Mouse (Mus musculus): ENCODE results near the gene Eif5a. TPM values are rescaled to one million over a fixed set of nuclear protein-coding genes. Genes with fewer than 3 reads are reported as not detected.

Eif5a gene
- polyA plus RNA-seq, 1 experiment from 2014 or later, result 1,245 TPM

DNA sequence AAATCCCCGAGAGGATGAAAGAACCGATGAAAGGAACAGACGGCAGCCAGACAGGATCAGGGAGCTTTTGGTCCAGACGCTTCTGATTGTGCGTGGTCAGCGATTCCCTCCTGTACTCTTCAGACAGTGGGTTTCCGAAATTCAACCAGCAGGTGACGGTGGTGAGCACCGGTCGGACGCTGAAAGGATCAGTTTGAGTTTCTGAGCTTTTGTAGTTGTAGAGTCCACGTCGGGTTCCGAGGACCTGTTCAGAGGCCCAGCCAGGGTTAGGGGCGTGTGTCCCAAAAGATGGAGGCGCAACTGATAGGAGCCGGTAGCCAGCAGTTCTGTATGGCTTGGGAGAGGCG, 41.3 kb downstream of the Eif5a start:
- peak; percentile 43 for ATAC-seq (ENCODE audit: insufficient read depth)
- peak overlapping the region; percentile 87 for H3K27ac ChIP-seq (replicated peaks)
- 0 out of 2 replicates have a peak, but pooled peaks cover 3% of the 10 kb centered on the region for H3K27me3 ChIP-seq
- no peaks in the 10 kb centered on the region for H3K9me3 ChIP-seq (replicated peaks)
- peak overlapping the region; percentile 97 for H3K4me2 ChIP-seq
- H3K9ac ChIP-seq, result peak overlapping the region; percentile 64
- WGBS (ENCODE audit: insufficient replicate concordance), result under 1% methylated on average over 18 of the region's 18 CpGs
- 0 out of 2 replicates have a peak, but pooled peaks cover 7% of the 10 kb centered on the region for H3K36me3 ChIP-seq (replicated peaks)
- H3K4me3 ChIP-seq (replicated peaks), result peak overlapping the region; percentile 64
- H3K4me1 ChIP-seq (replicated peaks), result peaks cover 92% of the 10 kb centered on the region

DNA sequence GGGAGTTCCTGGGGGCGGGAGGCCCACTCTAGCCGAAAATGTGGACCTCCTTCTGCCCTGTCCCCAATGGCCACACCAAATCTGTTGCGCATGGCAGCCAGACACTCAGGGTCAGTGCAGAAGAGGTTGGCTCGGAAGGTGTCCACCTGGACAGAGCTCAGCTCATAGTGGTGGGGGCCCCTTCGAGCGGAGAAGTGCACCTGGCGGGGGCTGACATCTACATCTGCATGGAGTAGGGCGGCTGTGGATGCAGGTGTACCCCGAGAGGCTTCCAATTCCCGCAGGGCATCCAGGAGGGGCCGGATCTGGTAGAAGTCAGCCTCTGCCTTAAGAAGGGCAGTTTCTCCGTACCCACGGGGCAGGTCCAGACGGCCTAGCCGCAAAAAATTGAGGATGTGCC, 42.0 kb downstream of the Eif5a start:
- 76% methylated on average over 15 of the region's 15 CpGs for WGBS (ENCODE audit: insufficient replicate concordance)
- Histone ChIP-seq H3K4me1 (replicated peaks) (peaks cover 90% of the 10 kb centered on the region), H3K27me3 (0 out of 2 replicates have a peak, but pooled peaks cover 3% of the 10 kb centered on the region), H3K4me2 (peak overlapping the region; percentile 97), H3K4me3 (replicated peaks) (peak overlapping the region; percentile 64), H3K36me3 (replicated peaks) (0 out of 2 replicates have a peak, but pooled peaks cover under 1% of the 10 kb centered on the region), H3K9ac (no peak overlapping the region; the same call in 1 of the 2 replicates), H3K27ac (replicated peaks) (peak overlapping the region; percentile 79), H3K9me3 (replicated peaks) (no peaks in the 10 kb centered on the region)
- ATAC-seq (ENCODE audit: insufficient read depth), result no peak

DNA sequence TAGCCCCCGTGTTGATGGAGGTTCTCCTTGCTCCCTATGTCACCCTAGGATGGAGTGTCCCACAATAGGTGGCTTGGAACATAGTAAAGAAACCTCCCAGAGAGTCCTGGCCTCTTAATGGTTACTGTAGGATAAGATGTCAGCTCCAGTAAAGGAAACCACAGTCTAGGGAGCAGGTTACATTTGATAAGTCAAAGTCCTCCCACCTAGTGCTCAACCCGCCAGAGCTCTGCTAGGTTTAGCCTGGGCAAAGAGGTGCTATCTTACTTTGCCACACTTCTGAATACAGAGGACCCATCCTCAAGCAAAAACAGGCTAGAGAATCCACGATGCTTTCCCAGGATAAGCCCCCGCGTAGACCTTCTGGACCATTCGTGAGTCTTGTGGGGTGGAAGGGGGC, 42.8 kb downstream of the Eif5a start:
- 0 out of 2 replicates have a peak overlapping the region, but pooled peaks have one; percentile 64 for H3K4me3 ChIP-seq (replicated peaks)
- no peak overlapping the region for H3K9ac ChIP-seq

DNA sequence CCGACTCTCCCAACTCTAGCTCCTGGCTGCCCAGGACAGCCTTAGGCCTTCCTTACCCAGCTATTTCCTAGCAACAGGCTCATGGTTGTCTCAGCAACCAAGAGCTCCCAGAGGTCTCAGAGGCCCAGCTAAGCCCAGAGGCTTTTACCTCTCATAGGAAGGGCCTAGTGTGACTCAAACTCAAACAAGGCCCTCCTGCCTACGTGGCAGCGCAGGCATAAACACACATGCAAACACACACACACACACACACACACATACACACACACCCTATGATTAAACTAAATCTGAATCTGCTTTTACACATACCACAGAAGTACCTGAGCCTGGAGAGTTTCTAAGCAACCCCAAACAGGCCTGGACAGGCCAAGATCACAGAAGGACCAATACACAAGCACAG, 43.4 kb downstream of the Eif5a start:
- Histone ChIP-seq H3K4me1 (replicated peaks) (peaks cover 85% of the 10 kb centered on the region), H3K9ac (no peak overlapping the region), H3K9me3 (replicated peaks) (no peaks in the 10 kb centered on the region), H3K27ac (replicated peaks) (peak overlapping the region; percentile 79), H3K36me3 (replicated peaks) (no peaks in the 10 kb centered on the region), H3K4me3 (replicated peaks) (no peak overlapping the region), H3K27me3 (0 out of 2 replicates have a peak, but pooled peaks cover 3% of the 10 kb centered on the region), H3K4me2 (peak overlapping the region; percentile 97)
- ATAC-seq (ENCODE audit: insufficient read depth), result no peak
- WGBS (ENCODE audit: insufficient replicate concordance), result 64% methylated on average over 3 of the region's 3 CpGs

More for the DNA sequence above, 42.8 kb downstream of the Eif5a start:
- H3K4me2 ChIP-seq, result peak overlapping the region; percentile 97
- no peaks in the 10 kb centered on the region for H3K9me3 ChIP-seq (replicated peaks)
- H3K36me3 ChIP-seq (replicated peaks), result no peaks in the 10 kb centered on the region
- 0 out of 2 replicates have a peak, but pooled peaks cover 3% of the 10 kb centered on the region for H3K27me3 ChIP-seq
- H3K27ac ChIP-seq (replicated peaks), result peak overlapping the region; percentile 79
- WGBS (ENCODE audit: insufficient replicate concordance), result 28% methylated on average over 6 of the region's 6 CpGs
- H3K4me1 ChIP-seq (replicated peaks), result peaks cover 90% of the 10 kb centered on the region
- ATAC-seq (ENCODE audit: insufficient read depth), result peak; percentile 56

DNA sequence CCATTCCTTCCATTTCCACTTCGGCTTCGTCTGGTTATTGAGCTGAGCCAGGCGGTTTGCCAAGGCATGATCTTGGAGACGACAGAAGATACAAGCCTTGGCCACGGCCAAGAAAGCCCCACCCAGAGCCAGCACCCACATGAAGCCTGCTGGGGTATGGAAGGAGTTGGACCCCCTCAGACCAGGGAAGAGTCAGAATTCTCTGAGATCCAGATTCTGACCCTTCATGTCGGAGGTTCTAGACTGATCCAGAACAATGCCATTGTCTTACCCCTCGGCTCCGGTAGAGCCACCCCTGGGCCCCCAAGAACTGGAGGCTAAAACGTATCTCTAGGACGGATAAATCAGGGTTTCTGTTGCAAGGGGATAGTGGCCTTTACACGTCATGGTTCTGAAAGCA, 43.9 kb downstream of the Eif5a start, which contains the start of gene Tmem95:
Gene Tmem95 (minus strand): TSS at position 141 of the 400 bp plus-strand sequence.
- H3K27me3 ChIP-seq, result 0 out of 2 replicates have a peak, but pooled peaks cover 3% of the 10 kb centered on the region
- H3K4me1 ChIP-seq (replicated peaks), result peaks cover 83% of the 10 kb centered on the region
- 76% methylated on average over 11 of the region's 11 CpGs for WGBS (ENCODE audit: insufficient replicate concordance)

DNA sequence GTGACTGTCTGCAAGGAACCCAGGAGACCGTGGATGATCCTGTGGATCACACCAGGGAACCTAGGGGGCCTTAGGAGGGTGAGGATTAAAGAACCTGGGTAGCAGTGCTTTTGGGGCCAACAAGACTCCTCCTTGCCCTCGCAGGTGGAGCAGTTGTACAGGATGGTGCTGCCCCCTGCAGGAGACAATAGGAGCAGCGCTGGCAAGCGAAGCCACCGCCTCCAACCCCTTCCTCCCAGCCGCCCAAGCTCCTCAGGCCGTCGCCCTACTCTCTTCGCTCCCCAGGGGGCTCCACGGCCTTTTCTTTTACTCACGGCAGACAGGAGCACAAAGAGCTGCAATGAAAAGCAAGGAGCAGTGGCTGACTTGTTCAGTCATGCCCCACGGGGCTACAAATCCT, 44.9 kb downstream of the Eif5a start:
- peak overlapping the region; percentile 50 for H3K4me2 ChIP-seq
- ATAC-seq (ENCODE audit: insufficient read depth), result peak; percentile 19; the same call in 1 of the 2 replicates
- H3K9ac ChIP-seq, result no peak overlapping the region
- peaks cover 78% of the 10 kb centered on the region for H3K4me1 ChIP-seq (replicated peaks)
- H3K27ac ChIP-seq (replicated peaks), result peak overlapping the region; percentile 61; the same call in 1 of the 2 replicates
- no peaks in the 10 kb centered on the region for H3K36me3 ChIP-seq (replicated peaks)
- 2% methylated on average over 12 of the region's 12 CpGs for WGBS (ENCODE audit: insufficient replicate concordance)
- H3K4me3 ChIP-seq (replicated peaks), result no peak overlapping the region
- H3K9me3 ChIP-seq (replicated peaks), result no peaks in the 10 kb centered on the region
- 0 out of 2 replicates have a peak, but pooled peaks cover 3% of the 10 kb centered on the region for H3K27me3 ChIP-seq

More for the DNA sequence above, 43.9 kb downstream of the Eif5a start, which contains the start of gene Tmem95:
- H3K36me3 ChIP-seq (replicated peaks), result no peaks in the 10 kb centered on the region
- H3K4me3 ChIP-seq (replicated peaks), result no peak within 1 kb of the TSS
- H3K4me2 ChIP-seq, result peak within 1 kb of the TSS; percentile 97
- H3K27ac ChIP-seq (replicated peaks), result peak within 1 kb of the TSS; percentile 79
- H3K9ac ChIP-seq, result no peak within 1 kb of the TSS
- ATAC-seq (ENCODE audit: insufficient read depth), result no peak
- no peaks in the 10 kb centered on the region for H3K9me3 ChIP-seq (replicated peaks)

DNA sequence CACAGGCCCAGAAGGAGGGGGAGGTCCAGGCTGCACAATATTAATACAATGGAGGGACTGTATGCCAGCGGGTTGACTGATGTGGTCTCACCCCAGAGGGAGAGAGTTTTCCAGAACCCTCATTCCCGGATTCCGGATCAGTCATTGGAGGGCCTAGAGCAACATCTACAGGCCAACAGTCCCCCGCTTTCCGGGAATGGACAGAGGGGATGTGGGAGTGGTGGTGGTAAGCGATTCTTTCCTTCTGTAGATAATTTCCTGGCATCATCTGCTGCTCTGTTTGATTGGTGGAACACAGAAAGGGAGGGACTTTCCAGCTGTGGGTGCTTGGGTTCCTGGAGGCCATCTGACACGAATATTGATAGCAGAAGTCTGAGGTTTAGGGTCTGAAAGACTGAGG, 45.6 kb downstream of the Eif5a start:
- Histone ChIP-seq H3K4me1 (replicated peaks) (peaks cover 71% of the 10 kb centered on the region), H3K4me2 (0 out of 2 replicates have a peak overlapping the region, but pooled peaks have one; percentile 50)
- WGBS (ENCODE audit: insufficient replicate concordance), result 27% methylated on average over 7 of the region's 7 CpGs

DNA sequence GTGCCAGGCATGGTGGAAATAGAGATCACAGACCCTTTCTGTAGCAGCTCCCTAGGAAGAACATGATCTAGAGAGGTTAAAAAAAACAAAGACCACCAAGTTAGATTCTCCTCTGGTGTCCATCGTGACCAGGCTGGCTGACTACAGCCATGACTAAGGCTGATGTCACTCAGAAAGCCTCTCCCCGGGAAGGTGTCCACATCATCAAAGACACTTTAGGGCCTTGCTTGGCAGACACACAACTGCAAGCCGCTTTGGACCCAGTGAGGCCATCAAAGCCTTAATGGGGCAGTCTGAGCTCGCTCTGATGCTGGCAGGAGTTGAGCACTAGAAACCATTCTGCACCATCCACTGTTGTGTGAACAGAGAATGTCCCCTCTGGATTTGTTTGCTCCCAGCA, 49.3 kb downstream of the Eif5a start:
- 0 out of 2 replicates have a peak, but pooled peaks cover 3% of the 10 kb centered on the region for H3K27me3 ChIP-seq
- H3K4me1 ChIP-seq (replicated peaks), result peaks cover 57% of the 10 kb centered on the region
- no peak overlapping the region; the same call in 1 of the 2 replicates for H3K27ac ChIP-seq (replicated peaks)
- H3K4me2 ChIP-seq, result no peak overlapping the region
- no peak overlapping the region for H3K4me3 ChIP-seq (replicated peaks)
- H3K9ac ChIP-seq, result no peak overlapping the region
- no peaks in the 10 kb centered on the region for H3K9me3 ChIP-seq (replicated peaks)
- no peak for ATAC-seq (ENCODE audit: insufficient read depth)
- WGBS (ENCODE audit: insufficient replicate concordance), result 73% methylated on average over 4 of the region's 4 CpGs
- no peaks in the 10 kb centered on the region for H3K36me3 ChIP-seq (replicated peaks)

More for the DNA sequence above, 45.6 kb downstream of the Eif5a start:
- Histone ChIP-seq H3K9ac (0 out of 2 replicates have a peak overlapping the region, but pooled peaks have one; percentile 12), H3K9me3 (replicated peaks) (no peaks in the 10 kb centered on the region), H3K27ac (replicated peaks) (peak overlapping the region; percentile 61; the same call in 1 of the 2 replicates), H3K27me3 (0 out of 2 replicates have a peak, but pooled peaks cover 3% of the 10 kb centered on the region), H3K36me3 (replicated peaks) (no peaks in the 10 kb centered on the region), H3K4me3 (replicated peaks) (no peak overlapping the region)
- ATAC-seq (ENCODE audit: insufficient read depth), result no peak

DNA sequence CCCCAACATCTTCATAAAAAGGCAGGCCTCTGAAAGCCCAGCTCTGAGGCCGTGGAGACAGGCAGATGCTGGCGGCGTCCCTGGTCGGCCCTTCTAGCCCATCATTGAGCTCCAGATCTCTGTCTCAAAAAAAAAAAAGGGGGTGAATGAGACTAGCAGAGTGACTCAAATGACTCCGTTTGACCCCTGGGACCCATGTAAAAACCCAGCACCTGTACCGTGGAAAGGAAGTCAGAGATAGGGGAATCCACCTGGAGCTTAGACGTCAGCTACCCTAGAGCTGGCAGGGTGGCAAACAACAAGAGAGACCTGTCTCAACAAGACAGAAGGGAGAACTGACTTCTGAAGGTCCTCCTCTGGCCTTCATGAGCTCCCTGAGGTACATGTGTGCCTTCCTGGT, 49.9 kb downstream of the Eif5a start:
- Histone ChIP-seq H3K27me3 (no peaks in the 10 kb centered on the region), H3K4me3 (replicated peaks) (no peak overlapping the region), H3K9ac (no peak overlapping the region), H3K36me3 (replicated peaks) (no peaks in the 10 kb centered on the region), H3K27ac (replicated peaks) (no peak overlapping the region), H3K4me1 (replicated peaks) (peaks cover 57% of the 10 kb centered on the region), H3K9me3 (replicated peaks) (no peaks in the 10 kb centered on the region), H3K4me2 (no peak overlapping the region)
- ATAC-seq (ENCODE audit: insufficient read depth), result no peak
- 79% methylated on average over 7 of the region's 7 CpGs for WGBS (ENCODE audit: insufficient replicate concordance)

DNA sequence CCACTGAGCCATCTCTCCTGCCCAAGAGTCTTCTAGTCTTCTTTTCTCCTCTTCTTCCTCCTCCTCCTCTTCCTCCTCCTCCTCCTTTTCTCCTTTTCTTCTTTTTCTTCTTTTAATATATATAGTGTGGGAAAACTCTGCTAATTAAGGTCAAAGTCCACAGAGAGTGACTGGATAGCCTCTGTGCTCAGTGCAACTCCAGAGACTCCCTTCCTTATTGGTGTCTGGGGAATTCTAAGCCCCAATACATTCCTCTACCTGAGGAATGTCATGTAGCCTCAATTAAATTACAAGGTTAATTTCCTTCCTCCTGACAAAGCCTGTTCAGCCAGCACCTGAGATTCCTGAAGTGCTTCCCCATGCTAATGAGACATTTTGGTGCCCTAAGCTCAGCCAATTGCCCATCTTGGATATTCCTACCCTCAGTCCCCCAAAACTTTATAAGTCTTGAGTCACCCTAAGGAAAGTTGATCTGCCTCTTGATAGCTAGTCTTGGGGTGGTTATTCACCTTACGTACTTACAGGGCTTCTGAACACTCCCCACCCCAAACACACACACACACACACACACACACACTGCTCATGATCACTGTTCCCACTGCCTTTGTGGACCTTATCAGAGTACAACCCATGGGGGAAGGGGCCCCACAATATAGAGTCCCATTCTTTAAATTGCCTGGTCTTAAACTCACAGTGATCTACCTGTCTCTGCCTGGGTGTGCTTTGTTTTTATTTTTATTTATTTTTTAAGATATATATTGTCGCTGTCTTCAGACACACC, 51.3 kb downstream of the Eif5a start:
- Histone ChIP-seq H3K4me3 (replicated peaks) (no peak overlapping the region), H3K9me3 (replicated peaks) (no peaks in the 10 kb centered on the region), H3K27ac (replicated peaks) (no peak overlapping the region), H3K4me1 (replicated peaks) (peaks cover 54% of the 10 kb centered on the region), H3K9ac (no peak overlapping the region), H3K27me3 (no peaks in the 10 kb centered on the region), H3K36me3 (replicated peaks) (no peaks in the 10 kb centered on the region), H3K4me2 (no peak overlapping the region)
- WGBS (ENCODE audit: insufficient replicate concordance), result 57% methylated on average over 2 of the region's 2 CpGs
- ATAC-seq (ENCODE audit: insufficient read depth), result no peak

DNA sequence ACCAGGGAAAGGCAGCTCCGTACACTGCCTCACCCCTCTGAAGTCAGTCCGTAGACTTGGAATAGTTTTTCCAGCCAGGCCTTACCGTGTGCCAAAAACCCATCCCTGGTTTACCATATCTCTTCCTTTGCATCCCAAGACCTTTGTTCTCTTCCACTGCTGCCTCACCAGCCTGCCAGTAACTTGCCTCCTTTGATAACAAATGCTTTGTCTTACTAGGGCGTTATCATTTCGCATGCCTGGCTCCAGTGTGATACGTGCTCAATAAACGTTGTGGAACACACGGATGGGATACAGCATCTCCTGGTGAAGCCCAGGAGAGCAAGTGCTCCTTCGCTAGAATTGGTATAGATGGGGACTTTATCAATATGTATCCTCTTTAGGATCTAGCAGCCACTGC, 54.4 kb downstream of the Eif5a start:
- Histone ChIP-seq H3K4me1 (replicated peaks) (peaks cover 68% of the 10 kb centered on the region), H3K27ac (replicated peaks) (peak overlapping the region; percentile 48), H3K4me3 (replicated peaks) (no peak overlapping the region), H3K9ac (no peak overlapping the region), H3K27me3 (no peaks in the 10 kb centered on the region), H3K9me3 (replicated peaks) (no peaks in the 10 kb centered on the region), H3K36me3 (replicated peaks) (no peaks in the 10 kb centered on the region), H3K4me2 (no peak overlapping the region; the same call in 1 of the 2 replicates)
- ATAC-seq (ENCODE audit: insufficient read depth), result peak; percentile 60
- 31% methylated on average over 9 of the region's 9 CpGs for WGBS (ENCODE audit: insufficient replicate concordance)

Data from liver, embryonic 15.5 days (tissue).